Mouse (Mus musculus): ENCODE results near the gene Cldn17. TPM values are rescaled to one million over a fixed set of nuclear protein-coding genes. Genes with fewer than 3 reads are reported as not detected.

Cldn17 gene
- not detected in 2 replicates for polyA plus RNA-seq (2016; fragmentation: Nextera tagmentation; extraction: Ambion mirVana)

- Histone ChIP-seq H3K4me3 (no peak within 1 kb of the TSS), H3K27ac (no peak within 1 kb of the TSS), H3K36me3 (no peaks in the 10 kb centered on the region), H3K4me1 (no peaks in the 10 kb centered on the region), H3K27me3 (ENCODE audit: low read depth, poor library complexity, severe bottlenecking) (no peaks in the 10 kb centered on the region), H3K9me3 (replicated peaks) (no peaks in the 10 kb centered on the region)
- DNase-seq (ENCODE audit: low spot score): no peak
- 96% methylated on average over 6 of the region's 6 CpGs for WGBS
Measured at GRCm38 (mm10) chr16:88506878-88507277, at the start of gene Cldn17. Gene Cldn17 (minus strand): TSS chr16:88506978.

GRCm38 (mm10) chr16:88542488-88542887 lies 35.7 kb upstream of the Cldn17 start:
- no peak for DNase-seq (ENCODE audit: low spot score)
- no peaks in the 10 kb centered on the region for H3K27me3 ChIP-seq (ENCODE audit: low read depth, poor library complexity, severe bottlenecking)
- H3K27ac ChIP-seq: no peak overlapping the region
- 54% methylated on average over 6 of the region's 6 CpGs for WGBS
- H3K4me3 ChIP-seq: no peak overlapping the region
- H3K4me1 ChIP-seq: no peaks in the 10 kb centered on the region
- H3K9me3 ChIP-seq (replicated peaks): no peaks in the 10 kb centered on the region
- H3K36me3 ChIP-seq: no peaks in the 10 kb centered on the region

- WGBS: 93% methylated on average over 3 of the region's 3 CpGs
- no peak for DNase-seq (ENCODE audit: low spot score)
- Histone ChIP-seq H3K27me3 (ENCODE audit: low read depth, poor library complexity, severe bottlenecking) (no peaks in the 10 kb centered on the region), H3K36me3 (no peaks in the 10 kb centered on the region), H3K4me1 (no peaks in the 10 kb centered on the region), H3K4me3 (no peak overlapping the region), H3K9me3 (replicated peaks) (no peaks in the 10 kb centered on the region), H3K27ac (no peak overlapping the region)
Measured at GRCm38 (mm10) chr16:88539841-88540487, 33.2 kb upstream of the Cldn17 start.

DNA sequence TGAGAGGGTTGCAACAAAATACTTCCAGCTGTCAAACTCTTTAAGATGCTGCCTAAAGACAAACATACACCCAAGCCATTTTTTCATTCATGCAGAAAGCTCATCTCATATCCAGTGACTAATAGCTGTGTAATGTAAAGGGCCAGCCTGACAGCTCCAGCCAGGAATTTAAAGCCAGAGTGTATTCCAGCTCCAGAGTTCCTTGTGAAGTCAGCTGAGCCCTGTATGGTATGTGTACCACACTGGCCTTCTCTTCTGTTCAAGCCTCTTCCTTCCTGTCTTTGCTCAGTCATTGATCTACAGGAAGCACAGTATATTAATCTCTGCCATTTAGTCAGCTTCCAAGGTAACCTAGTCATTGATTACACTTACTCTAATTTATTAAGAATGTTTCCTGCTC lies 4.6 kb upstream of the Cldn17 start:
- no peak for DNase-seq (ENCODE audit: low spot score)
- H3K4me1 ChIP-seq: no peaks in the 10 kb centered on the region
- H3K9me3 ChIP-seq (replicated peaks): no peaks in the 10 kb centered on the region

GRCm38 (mm10) chr16:88508150-88508549 lies 1.4 kb upstream of the Cldn17 start:
- no peaks in the 10 kb centered on the region for H3K36me3 ChIP-seq
- no peaks in the 10 kb centered on the region for H3K9me3 ChIP-seq (replicated peaks)
- no peaks in the 10 kb centered on the region for H3K27me3 ChIP-seq (ENCODE audit: low read depth, poor library complexity, severe bottlenecking)
- no peak overlapping the region for H3K4me3 ChIP-seq
- H3K4me1 ChIP-seq: no peaks in the 10 kb centered on the region
- WGBS: 83% methylated on average over 4 of the region's 4 CpGs
- no peak for DNase-seq (ENCODE audit: low spot score)
- no peak overlapping the region for H3K27ac ChIP-seq

More for the DNA sequence above, 4.6 kb upstream of the Cldn17 start:
- Histone ChIP-seq H3K27me3 (ENCODE audit: low read depth, poor library complexity, severe bottlenecking) (no peaks in the 10 kb centered on the region), H3K4me3 (no peak overlapping the region), H3K36me3 (no peaks in the 10 kb centered on the region), H3K27ac (no peak overlapping the region)

DNA sequence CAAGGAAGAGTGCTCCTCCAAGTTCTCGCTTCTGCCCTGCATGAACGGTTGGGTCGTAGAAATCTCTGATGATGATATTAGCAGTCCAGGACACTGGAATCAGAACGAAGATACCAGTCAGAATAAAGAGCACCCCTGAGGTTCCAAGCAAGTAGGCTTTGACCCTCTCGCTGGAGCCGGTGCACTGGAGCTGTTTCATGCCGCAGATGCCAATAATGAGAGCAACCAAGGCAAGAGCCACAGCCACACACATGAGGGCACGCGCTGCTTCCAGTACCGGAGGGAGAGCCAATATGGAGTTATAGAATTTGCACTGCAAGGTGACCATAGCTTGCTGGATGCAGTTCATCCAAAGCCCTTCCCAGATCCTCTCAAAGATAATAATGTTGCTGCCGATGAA lies 440 bp downstream of the Cldn17 start:
- DNase-seq (ENCODE audit: low spot score): no peak
- H3K27ac ChIP-seq: no peak overlapping the region
- H3K4me3 ChIP-seq: no peak overlapping the region
- no peaks in the 10 kb centered on the region for H3K27me3 ChIP-seq (ENCODE audit: low read depth, poor library complexity, severe bottlenecking)
- 95% methylated on average over 11 of the region's 11 CpGs for WGBS
- H3K9me3 ChIP-seq (replicated peaks): no peaks in the 10 kb centered on the region
- H3K36me3 ChIP-seq: no peaks in the 10 kb centered on the region
- H3K4me1 ChIP-seq: no peaks in the 10 kb centered on the region

DNA sequence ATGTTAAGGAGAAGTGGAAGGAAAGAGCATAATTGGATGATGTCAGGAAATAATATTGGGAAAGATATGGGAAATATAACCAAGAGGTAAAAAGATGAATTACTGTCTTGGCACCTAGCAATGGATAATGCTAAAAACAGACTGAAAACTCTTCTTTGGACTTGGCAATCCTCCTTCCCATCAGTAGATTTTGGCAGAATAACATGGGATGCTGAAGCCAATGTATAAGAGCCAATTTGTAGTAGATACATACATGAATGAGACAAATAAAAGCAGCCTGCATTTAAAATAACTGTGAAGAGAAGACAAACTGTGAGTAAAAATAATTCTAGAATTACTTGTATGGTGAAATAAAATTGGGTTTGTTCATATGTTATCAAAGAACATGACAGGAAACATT lies 18.7 kb downstream of the Cldn17 start:
- Histone ChIP-seq H3K36me3 (no peaks in the 10 kb centered on the region), H3K27me3 (ENCODE audit: low read depth, poor library complexity, severe bottlenecking) (no peaks in the 10 kb centered on the region), H3K9me3 (replicated peaks) (no peaks in the 10 kb centered on the region), H3K27ac (no peak overlapping the region), H3K4me1 (no peaks in the 10 kb centered on the region), H3K4me3 (no peak overlapping the region)
- no peak for DNase-seq (ENCODE audit: low spot score)

GRCm38 (mm10) chr16:88480011-88480774 lies 26.6 kb downstream of the Cldn17 start:
- WGBS: 83% methylated on average over 3 of the region's 3 CpGs
- DNase-seq (ENCODE audit: low spot score): no peak
- Histone ChIP-seq H3K27ac (no peak overlapping the region), H3K27me3 (ENCODE audit: low read depth, poor library complexity, severe bottlenecking) (no peaks in the 10 kb centered on the region), H3K9me3 (replicated peaks) (no peaks in the 10 kb centered on the region), H3K36me3 (no peaks in the 10 kb centered on the region), H3K4me1 (no peaks in the 10 kb centered on the region), H3K4me3 (no peak overlapping the region)

GRCm38 (mm10) chr16:88463235-88463634 lies 43.5 kb downstream of the Cldn17 start:
- DNase-seq (ENCODE audit: low spot score): no peak
- Histone ChIP-seq H3K4me1 (no peaks in the 10 kb centered on the region), H3K27me3 (ENCODE audit: low read depth, poor library complexity, severe bottlenecking) (no peaks in the 10 kb centered on the region), H3K27ac (no peak overlapping the region), H3K4me3 (no peak overlapping the region), H3K9me3 (replicated peaks) (no peaks in the 10 kb centered on the region), H3K36me3 (no peaks in the 10 kb centered on the region)
- 82% methylated on average over 3 of the region's 3 CpGs for WGBS

Other genes with a start within 250 kb of the Cldn17 start
- 0.41 and 0.76 TPM in 2 replicates for gene Grik1, start 216.7 kb downstream of the Cldn17 start, polyA plus RNA-seq (2016; fragmentation: Nextera tagmentation; extraction: Ambion mirVana)
- 1.4 and 1.5 TPM in 2 replicates for gene Cldn8, start 56.2 kb upstream of the Cldn17 start, polyA plus RNA-seq (2016; fragmentation: Nextera tagmentation; extraction: Ambion mirVana)
- not detected in 2 replicates for gene Krtap24-1, start 105.3 kb upstream of the Cldn17 start, polyA plus RNA-seq (2016; fragmentation: Nextera tagmentation; extraction: Ambion mirVana)
- not detected in 2 replicates for gene 2310079G19Rik, start 120.7 kb upstream of the Cldn17 start, polyA plus RNA-seq (2016; fragmentation: Nextera tagmentation; extraction: Ambion mirVana)
- gene Krtap26-1, start 140.8 kb upstream of the Cldn17 start, polyA plus RNA-seq (2016; fragmentation: Nextera tagmentation; extraction: Ambion mirVana): not detected in 2 replicates
- gene Krtap27-1, start 164.7 kb upstream of the Cldn17 start, polyA plus RNA-seq (2016; fragmentation: Nextera tagmentation; extraction: Ambion mirVana): not detected in 2 replicates
- not detected in 2 replicates for gene 2310061N02Rik, start 201.0 kb upstream of the Cldn17 start, polyA plus RNA-seq (2016; fragmentation: Nextera tagmentation; extraction: Ambion mirVana)
- gene Krtap13-1, start 221.9 kb upstream of the Cldn17 start, polyA plus RNA-seq (2016; fragmentation: Nextera tagmentation; extraction: Ambion mirVana): not detected in 2 replicates
- not detected in 2 replicates for gene Krtap13, start 244.7 kb upstream of the Cldn17 start, polyA plus RNA-seq (2016; fragmentation: Nextera tagmentation; extraction: Ambion mirVana)